ENCODE assay signal across 16 mouse cellular contexts in the genomic region with DNA sequence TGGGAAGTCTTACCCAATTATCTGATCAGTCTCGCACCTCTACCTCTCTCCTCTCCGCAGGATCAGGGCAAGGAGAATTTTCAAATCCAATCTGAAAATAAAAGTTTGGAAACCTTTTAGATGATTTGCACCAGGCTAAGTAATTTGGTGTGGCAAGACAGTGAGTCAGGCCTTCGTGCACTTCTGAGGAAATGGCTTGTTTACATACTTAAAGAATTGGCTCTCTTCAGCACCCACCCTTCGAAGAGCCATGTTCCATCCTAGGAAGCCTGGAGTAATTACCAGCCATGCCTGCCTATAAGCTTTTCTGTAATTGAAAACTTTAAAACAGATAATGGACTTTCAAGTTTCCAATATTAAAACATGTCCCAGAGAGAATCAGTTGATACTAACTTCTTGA.
"Had no signal": no experiment of that assay in that cellular context is flagged by ENCODE, and none has a peak within 500 bp of the region (broad histone marks: within the 10 kb centered on the region; RNA-seq: fewer than 3 reads in every experiment).

No protein-coding gene starts in this region.

- H3K9me3 ChIP-seq: limb, embryonic 10.5 days; limb, embryonic 13.5 days; liver, embryonic 12.5 days; liver, embryonic 15.5 days; midbrain, embryonic 12.5 days; midbrain, embryonic 15.5 days; neural tube, embryonic 13.5 days had no signal

- H3K9ac ChIP-seq: limb, embryonic 13.5 days; liver, embryonic 12.5 days; liver, embryonic 15.5 days; midbrain, embryonic 12.5 days; midbrain, embryonic 15.5 days; neural tube, embryonic 13.5 days had no signal

- H3K4me3 ChIP-seq: limb, embryonic 10.5 days; limb, embryonic 13.5 days; liver, embryonic 12.5 days; liver, embryonic 15.5 days; midbrain, embryonic 12.5 days; midbrain, embryonic 15.5 days; neural tube, embryonic 13.5 days had no signal

- ATAC-seq: intestine, embryonic 16.5 days; liver, embryonic 12.5 days; midbrain, embryonic 15.5 days had no signal

- H3K4me2 ChIP-seq: limb, embryonic 13.5 days; liver, embryonic 12.5 days; liver, embryonic 15.5 days; midbrain, embryonic 12.5 days; midbrain, embryonic 15.5 days; neural tube, embryonic 13.5 days had no signal

- DNase-seq: kidney, adult 18-20 months; kidney, adult 9 months; kidney, postnatal 14 days; kidney, postnatal 4 days; liver; thymus, adult 18-20 months; thymus, postnatal 4 days had no signal

- H3K27ac ChIP-seq: limb, embryonic 10.5 days; limb, embryonic 13.5 days; liver, embryonic 12.5 days; liver, embryonic 15.5 days; macrophage; midbrain, embryonic 12.5 days; midbrain, embryonic 15.5 days; neural tube, embryonic 13.5 days had no signal

- H3K27me3 ChIP-seq: limb, embryonic 13.5 days; liver, embryonic 12.5 days; liver, embryonic 15.5 days; midbrain, embryonic 12.5 days; midbrain, embryonic 15.5 days; neural tube, embryonic 13.5 days had no signal

- H3K36me3 ChIP-seq: limb, embryonic 10.5 days; limb, embryonic 13.5 days; liver, embryonic 12.5 days; liver, embryonic 15.5 days; midbrain, embryonic 12.5 days; midbrain, embryonic 15.5 days; neural tube, embryonic 13.5 days had no signal

- H3K4me1 ChIP-seq: limb, embryonic 10.5 days; midbrain, embryonic 15.5 days; neural tube, embryonic 13.5 days had no signal
